Mouse (Mus musculus) liver, postnatal 0 days (tissue): ENCODE data around the gene Vamp8.

ENCODE experiments used
- CTCF ChIP-seq: sonication (generic); IDR thresholded peaks from 2 replicates; pipeline ENCODE4 v1.5.1; 2016; ENCODE audit warnings: antibody characterized with exemption, low read depth
- EP300 ChIP-seq: IDR thresholded peaks from 2 replicates; pipeline ENCODE4 v1.6.1; 2016; ENCODE audit warnings: antibody characterized with exemption, low read depth, mild to moderate bottlenecking

- TF ChIP-seq CTCF (peak; percentile 38), EP300 (no peak)
Measured at GRCm38 (mm10) chr6:72392341-72392740, 1.8 kb upstream of the Vamp8 start.
